Mouse (Mus musculus) limb, embryonic 10.5 days (tissue): ENCODE data around the gene Tubgcp3. TPM values are rescaled to one million over a fixed set of nuclear protein-coding genes. Genes with fewer than 3 reads are reported as not detected.
A peak's percentile ranks its signal among the peaks of the same experiment; 100 is the strongest.
"Not testable (repeated sequence)": the region's sequence is repeated elsewhere in the genome, so short reads cannot be mapped to it uniquely, and the experiment has no call there.

Experiments used
- DNase-seq: peaks from one replicate; pipeline ENCODE4 v3.0.0-alpha.2; 2017; ENCODE audit warnings: low spot score
- H3K27ac ChIP-seq: fragments of 300-500 bp; sonication (generic); 2 replicates; pipeline ENCODE4 v1.5.1; 2016; ENCODE audit warnings: mild to moderate bottlenecking
- H3K27me3 ChIP-seq: fragments of 300-500 bp; sonication (generic); 2 replicates; pipeline ENCODE4 v1.6.1; 2016; ENCODE audit warnings: low read depth, mild to moderate bottlenecking; ENCODE audit not compliant: poor library complexity, severe bottlenecking
- H3K36me3 ChIP-seq: fragments of 300-500 bp; sonication (generic); 2 replicates; pipeline ENCODE4 v1.6.1; 2016; ENCODE audit warnings: mild to moderate bottlenecking, moderate library complexity
- H3K4me1 ChIP-seq: fragments of 300-500 bp; sonication (generic); 2 replicates; pipeline ENCODE4 v1.6.1; 2016
- H3K4me3 ChIP-seq: fragments of 300-500 bp; sonication (generic); 2 replicates; pipeline ENCODE4 v1.5.1; 2016; ENCODE audit warnings: mild to moderate bottlenecking, moderate library complexity
- H3K9me3 ChIP-seq: fragments of 300-500 bp; sonication (generic); replicated peaks from 2 replicates; pipeline ENCODE4 v1.6.1; 2016; ENCODE audit warnings: mild to moderate bottlenecking
- WGBS: fragments of 180-500 bp; shearing (Covaris S2); methylation state at CpG from one replicate; pipeline ENCODE4 v1.1.7; 2016; 5-methylcytosine and 5-hydroxymethylcytosine counted together
- polyA plus RNA-seq: library from polyadenylated mRNA; unstranded; fragments of >200 nt; fragmentation: Nextera tagmentation; extraction: Ambion mirVana; gene quantifications from 2 replicates; pipeline ENCODE4 v1.2.1, GENCODE M21; 2016

Tubgcp3 gene
- polyA plus RNA-seq, 1 experiment from 2014 or later, result 53.9 TPM

- not testable (repeated sequence) for H3K9me3 ChIP-seq, H3K27me3 ChIP-seq, H3K4me1 ChIP-seq, H3K27ac ChIP-seq, H3K4me3 ChIP-seq, DNase-seq
- H3K36me3 ChIP-seq, result peaks cover 21% of the 10 kb centered on the region
- 89% methylated on average over 3 of the region's 3 CpGs for WGBS
These were observed 5.5 kb downstream of the Tubgcp3 start for GRCm38 (mm10) chr8:12666530-12666929.

- Histone ChIP-seq H3K27me3 (no peaks in the 10 kb centered on the region), H3K9me3 (no peaks in the 10 kb centered on the region), H3K36me3 (peaks cover 49% of the 10 kb centered on the region), H3K27ac (no peak overlapping the region), H3K4me1 (no peaks in the 10 kb centered on the region), H3K4me3 (no peak overlapping the region)
- DNase-seq, result no peak
- 89% methylated on average over 5 of the region's 5 CpGs for WGBS
These were observed 9.0 kb downstream of the Tubgcp3 start for GRCm38 (mm10) chr8:12663105-12663456.

DNA sequence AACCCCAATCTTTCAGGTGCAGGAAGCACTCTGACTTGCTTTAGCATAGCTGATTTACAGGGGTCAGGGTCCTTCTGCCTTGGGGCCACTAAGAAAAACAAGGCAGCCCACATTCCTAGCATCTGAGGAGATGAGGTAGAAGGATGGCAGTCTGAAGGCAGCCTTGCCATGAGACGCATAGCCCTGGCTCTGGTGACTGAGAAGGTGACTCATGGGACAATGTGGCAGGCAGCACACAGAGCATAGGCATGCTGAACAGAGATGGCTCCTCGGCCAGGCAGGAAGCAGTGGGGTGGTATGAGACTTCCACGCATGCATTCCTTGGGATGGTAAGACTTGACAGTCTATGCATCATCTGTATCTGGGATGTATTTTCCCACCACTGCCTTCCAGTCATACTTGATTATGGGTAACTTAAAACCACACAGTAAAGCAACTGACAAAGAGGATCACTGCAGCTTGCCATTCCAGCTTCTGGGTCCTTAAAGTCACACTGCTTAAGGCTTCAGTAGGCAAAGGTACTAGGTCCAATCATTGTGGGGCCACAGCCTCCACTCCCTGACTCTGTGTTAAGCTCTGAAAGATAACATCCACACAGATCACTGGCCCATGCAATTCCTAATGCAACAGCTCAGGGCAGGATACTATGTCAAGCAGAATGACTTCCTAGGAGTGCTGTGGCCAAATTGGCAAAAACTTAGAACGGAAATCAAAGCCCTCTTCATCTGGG is 9.5 kb downstream of the Tubgcp3 start:
- peaks cover 53% of the 10 kb centered on the region for H3K36me3 ChIP-seq
- no peak overlapping the region for H3K4me3 ChIP-seq
- DNase-seq, result no peak
- H3K27ac ChIP-seq, result no peak overlapping the region
- no peaks in the 10 kb centered on the region for H3K27me3 ChIP-seq
- WGBS, result 77% methylated on average over 4 of the region's 4 CpGs
- H3K4me1 ChIP-seq, result no peaks in the 10 kb centered on the region
- H3K9me3 ChIP-seq, result no peaks in the 10 kb centered on the region

GRCm38 (mm10) chr8:12657411-12657810 is 14.6 kb downstream of the Tubgcp3 start:
- Histone ChIP-seq H3K36me3 (peaks cover 95% of the 10 kb centered on the region), H3K4me1 (no peaks in the 10 kb centered on the region)
- 96% methylated on average over 16 of the region's 16 CpGs for WGBS

DNA sequence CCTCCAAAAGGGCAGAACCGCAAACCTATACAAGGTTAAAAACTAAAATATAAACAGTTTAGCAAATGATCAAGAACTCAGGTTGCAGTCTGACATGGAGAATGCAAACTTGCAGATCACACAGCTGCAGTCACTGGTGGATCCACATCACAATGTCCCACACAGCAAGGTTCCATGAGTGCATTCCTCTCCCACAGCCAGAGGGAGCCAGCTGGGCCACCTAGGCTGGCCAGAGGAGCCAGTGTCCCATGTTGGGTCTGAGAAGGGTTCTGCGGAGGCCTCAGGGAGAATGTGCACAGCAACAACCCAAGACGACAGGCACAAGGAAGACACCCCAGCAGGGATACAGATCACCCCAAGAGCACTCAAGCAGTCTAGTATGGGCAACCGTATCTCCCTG is 20.8 kb downstream of the Tubgcp3 start:
- no peaks in the 10 kb centered on the region for H3K4me1 ChIP-seq
- H3K4me3 ChIP-seq, result no peak overlapping the region
- H3K36me3 ChIP-seq, result peaks cover 98% of the 10 kb centered on the region
- H3K27ac ChIP-seq, result no peak overlapping the region
- H3K9me3 ChIP-seq, result no peaks in the 10 kb centered on the region
- no peak for DNase-seq
- 82% methylated on average over 4 of the region's 4 CpGs for WGBS
- no peaks in the 10 kb centered on the region for H3K27me3 ChIP-seq

More at GRCm38 (mm10) chr8:12657411-12657810, 14.6 kb downstream of the Tubgcp3 start:
- no peaks in the 10 kb centered on the region for H3K27me3 ChIP-seq
- no peak for DNase-seq
- H3K27ac ChIP-seq, result no peak overlapping the region
- H3K9me3 ChIP-seq, result no peaks in the 10 kb centered on the region
- no peak overlapping the region for H3K4me3 ChIP-seq

DNA sequence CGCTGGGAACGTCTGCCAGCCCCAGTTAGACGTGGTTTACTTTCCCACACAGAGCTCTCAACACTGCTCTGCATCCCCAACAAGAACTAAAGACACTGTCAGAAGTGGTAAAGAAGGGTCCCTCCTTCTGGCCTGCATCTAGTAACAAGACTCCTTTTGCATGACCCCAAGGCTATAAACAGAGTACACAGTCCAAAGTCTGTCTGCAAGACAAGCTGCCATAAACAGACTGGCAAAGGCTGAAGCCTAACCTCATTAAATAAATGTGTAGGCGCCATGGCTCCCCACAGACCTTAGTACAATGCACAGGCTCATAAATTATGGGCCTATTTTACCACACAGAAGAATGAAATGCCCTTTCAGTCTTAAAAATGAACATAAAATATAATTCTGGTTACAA is 21.6 kb downstream of the Tubgcp3 start:
- H3K4me1 ChIP-seq, result no peaks in the 10 kb centered on the region
- H3K4me3 ChIP-seq, result no peak overlapping the region
- no peaks in the 10 kb centered on the region for H3K27me3 ChIP-seq
- no peaks in the 10 kb centered on the region for H3K9me3 ChIP-seq
- 76% methylated on average over 4 of the region's 4 CpGs for WGBS
- no peak for DNase-seq
- peaks cover 95% of the 10 kb centered on the region for H3K36me3 ChIP-seq
- H3K27ac ChIP-seq, result no peak overlapping the region

GRCm38 (mm10) chr8:12648951-12649350 is 23.1 kb downstream of the Tubgcp3 start:
- no peak overlapping the region for H3K27ac ChIP-seq
- WGBS, result 88% methylated on average over 4 of the region's 4 CpGs
- H3K9me3 ChIP-seq, result no peaks in the 10 kb centered on the region
- peaks cover 94% of the 10 kb centered on the region for H3K36me3 ChIP-seq
- DNase-seq, result no peak
- H3K4me3 ChIP-seq, result no peak overlapping the region
- H3K4me1 ChIP-seq, result no peaks in the 10 kb centered on the region
- no peaks in the 10 kb centered on the region for H3K27me3 ChIP-seq

GRCm38 (mm10) chr8:12646536-12646935 is 25.5 kb downstream of the Tubgcp3 start:
- Histone ChIP-seq H3K4me1 (no peaks in the 10 kb centered on the region), H3K4me3 (no peak overlapping the region), H3K9me3 (no peaks in the 10 kb centered on the region), H3K27ac (no peak overlapping the region), H3K36me3 (peaks cover 78% of the 10 kb centered on the region), H3K27me3 (no peaks in the 10 kb centered on the region)
- DNase-seq, result no peak
- WGBS, result 70% methylated on average over 4 of the region's 4 CpGs

- Histone ChIP-seq H3K27me3 (no peaks in the 10 kb centered on the region), H3K9me3 (no peaks in the 10 kb centered on the region), H3K4me1 (no peaks in the 10 kb centered on the region), H3K36me3 (peaks cover 78% of the 10 kb centered on the region), H3K27ac (no peak overlapping the region), H3K4me3 (no peak overlapping the region)
- DNase-seq, result no peak
- 75% methylated on average over 7 of the region's 7 CpGs for WGBS
These were observed 27.2 kb downstream of the Tubgcp3 start for GRCm38 (mm10) chr8:12644894-12645293.

- H3K9me3 ChIP-seq, result no peaks in the 10 kb centered on the region
- H3K4me1 ChIP-seq, result no peaks in the 10 kb centered on the region
- DNase-seq, result no peak
- H3K27me3 ChIP-seq, result no peaks in the 10 kb centered on the region
- H3K27ac ChIP-seq, result no peak overlapping the region
- H3K4me3 ChIP-seq, result no peak overlapping the region
- H3K36me3 ChIP-seq, result peaks cover 78% of the 10 kb centered on the region
- WGBS, result 95% methylated on average over 8 of the region's 8 CpGs
These were observed 27.7 kb downstream of the Tubgcp3 start for GRCm38 (mm10) chr8:12644341-12644740.

DNA sequence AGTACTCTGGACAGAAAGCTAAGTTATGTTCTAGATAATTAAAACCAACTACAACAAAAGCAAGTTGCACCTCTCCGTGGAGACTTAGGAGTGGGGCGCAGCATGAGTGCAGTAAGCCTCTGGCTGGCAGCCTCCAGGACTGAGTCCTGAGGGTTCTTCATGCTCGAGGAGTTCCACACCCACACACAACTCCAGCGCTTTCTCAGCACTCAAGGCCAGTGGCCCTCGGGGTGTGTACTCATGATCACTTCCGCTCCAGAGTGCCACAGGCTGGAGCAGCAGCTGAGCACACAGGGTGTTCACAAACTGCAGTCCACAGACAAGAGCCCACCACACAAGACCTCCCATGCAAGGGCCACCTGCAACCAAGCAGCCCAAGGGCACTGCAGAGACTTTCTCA is 30.5 kb downstream of the Tubgcp3 start:
- Histone ChIP-seq H3K36me3 (peaks cover 80% of the 10 kb centered on the region), H3K27me3 (no peaks in the 10 kb centered on the region), H3K4me3 (no peak overlapping the region), H3K9me3 (no peaks in the 10 kb centered on the region), H3K4me1 (no peaks in the 10 kb centered on the region), H3K27ac (no peak overlapping the region)
- 94% methylated on average over 6 of the region's 6 CpGs for WGBS
- DNase-seq, result no peak

DNA sequence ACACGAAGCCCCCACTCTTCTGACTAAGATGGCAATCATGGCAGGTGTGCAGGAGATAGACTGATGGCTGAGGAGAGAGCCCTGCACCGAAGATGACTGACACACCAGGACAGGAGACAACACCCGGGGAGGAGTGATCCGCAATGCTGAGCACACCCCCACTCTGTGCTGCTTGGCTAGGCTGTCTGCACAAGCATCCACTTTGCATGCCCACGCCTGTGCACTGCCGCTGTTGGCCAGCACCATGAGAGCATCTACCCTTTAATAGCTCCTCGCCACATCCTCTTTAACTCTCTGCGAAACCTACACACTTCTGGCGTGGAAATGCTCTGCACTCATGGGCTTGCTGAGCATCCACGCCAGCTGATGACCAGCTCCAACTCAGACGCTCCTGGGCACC is 33.6 kb downstream of the Tubgcp3 start:
- no peak overlapping the region for H3K27ac ChIP-seq
- no peak for DNase-seq
- peaks cover 85% of the 10 kb centered on the region for H3K36me3 ChIP-seq
- H3K9me3 ChIP-seq, result no peaks in the 10 kb centered on the region
- H3K4me1 ChIP-seq, result no peaks in the 10 kb centered on the region
- no peak overlapping the region for H3K4me3 ChIP-seq
- WGBS, result 94% methylated on average over 11 of the region's 11 CpGs
- H3K27me3 ChIP-seq, result no peaks in the 10 kb centered on the region

- WGBS, result 91% methylated on average over 2 of the region's 2 CpGs
- Histone ChIP-seq H3K9me3 (no peaks in the 10 kb centered on the region), H3K27me3 (no peaks in the 10 kb centered on the region), H3K36me3 (peaks cover 96% of the 10 kb centered on the region), H3K4me1 (no peaks in the 10 kb centered on the region), H3K4me3 (no peak overlapping the region), H3K27ac (no peak overlapping the region)
- no peak for DNase-seq
These were observed 36.7 kb downstream of the Tubgcp3 start for GRCm38 (mm10) chr8:12635366-12635765.

GRCm38 (mm10) chr8:12629079-12629478 is 43.0 kb downstream of the Tubgcp3 start:
- DNase-seq, result peak; percentile 54
- Histone ChIP-seq H3K27ac (no peak overlapping the region), H3K36me3 (peaks cover 90% of the 10 kb centered on the region), H3K4me1 (peaks cover 5% of the 10 kb centered on the region; the same call in 1 of the 2 replicates), H3K4me3 (no peak overlapping the region), H3K9me3 (no peaks in the 10 kb centered on the region), H3K27me3 (no peaks in the 10 kb centered on the region)
- WGBS, result 47% methylated on average over 3 of the region's 3 CpGs
